Mouse (Mus musculus): ENCODE measurements at regions not wholly inside any gene's neighbourhood (a gene's known extent, or its start where the extent isn't known, plus 50 kb on each side); places are given as distances from the start of the nearest gene placed in this dataset.

- TF ChIP-seq POLR2A (IDR thresholded peaks at IDR 0.05; ENCODE audit: borderline replicate concordance, extremely low read depth, insufficient read depth, insufficient read length, poor library complexity, severe bottlenecking), result no peak
- no peak for TF ChIP-seq CTCF (IDR thresholded peaks at IDR 0.05; ENCODE audit: borderline replicate concordance, extremely low read depth, insufficient read depth, insufficient read length)
- DNase-seq (ENCODE audit: low read depth), result no peak
Measured at GRCm38 (mm10) chr11:45679293-45679673, 172.6 kb upstream of the Clint1 start.

GRCm38 (mm10) chr11:45685571-45685970 is 166.3 kb upstream of the Clint1 start:
- TF ChIP-seq POLR2A (IDR thresholded peaks at IDR 0.05; ENCODE audit: borderline replicate concordance, extremely low read depth, insufficient read depth, insufficient read length, poor library complexity, severe bottlenecking) (no peak), CTCF (IDR thresholded peaks at IDR 0.05; ENCODE audit: borderline replicate concordance, extremely low read depth, insufficient read depth, insufficient read length) (no peak)
- DNase-seq (ENCODE audit: low read depth), result no peak

- no peak for DNase-seq (ENCODE audit: low read depth)
- TF ChIP-seq POLR2A (IDR thresholded peaks at IDR 0.05; ENCODE audit: borderline replicate concordance, extremely low read depth, insufficient read depth, insufficient read length, poor library complexity, severe bottlenecking), result no peak
- no peak for TF ChIP-seq CTCF (IDR thresholded peaks at IDR 0.05; ENCODE audit: borderline replicate concordance, extremely low read depth, insufficient read depth, insufficient read length)
Measured at GRCm38 (mm10) chr11:45693206-45693605, 158.6 kb upstream of the Clint1 start.

GRCm38 (mm10) chr11:45701506-45701905 is 150.3 kb upstream of the Clint1 start:
- no peak for TF ChIP-seq POLR2A (IDR thresholded peaks at IDR 0.05; ENCODE audit: borderline replicate concordance, extremely low read depth, insufficient read depth, insufficient read length, poor library complexity, severe bottlenecking)
- TF ChIP-seq CTCF (IDR thresholded peaks at IDR 0.05; ENCODE audit: borderline replicate concordance, extremely low read depth, insufficient read depth, insufficient read length), result no peak

GRCm38 (mm10) chr11:45702916-45703315 is 148.9 kb upstream of the Clint1 start:
- TF ChIP-seq CTCF (IDR thresholded peaks at IDR 0.05; ENCODE audit: borderline replicate concordance, extremely low read depth, insufficient read depth, insufficient read length), result no peak
- no peak for TF ChIP-seq POLR2A (IDR thresholded peaks at IDR 0.05; ENCODE audit: borderline replicate concordance, extremely low read depth, insufficient read depth, insufficient read length, poor library complexity, severe bottlenecking)
- DNase-seq (ENCODE audit: low read depth), result no peak

More at GRCm38 (mm10) chr11:45701506-45701905, 150.3 kb upstream of the Clint1 start:
- peak; percentile 27 for DNase-seq (ENCODE audit: low read depth)

- no peak for DNase-seq (ENCODE audit: low read depth)
- peak; percentile 21; the same call in 1 of the 2 replicates for TF ChIP-seq CTCF (IDR thresholded peaks at IDR 0.05; ENCODE audit: borderline replicate concordance, extremely low read depth, insufficient read depth, insufficient read length)
- TF ChIP-seq POLR2A (IDR thresholded peaks at IDR 0.05; ENCODE audit: borderline replicate concordance, extremely low read depth, insufficient read depth, insufficient read length, poor library complexity, severe bottlenecking), result no peak
Measured at GRCm38 (mm10) chr11:45704411-45704810, 147.4 kb upstream of the Clint1 start.

GRCm38 (mm10) chr11:45718630-45719029 is 133.2 kb upstream of the Clint1 start:
- DNase-seq (ENCODE audit: low read depth), result no peak
- TF ChIP-seq POLR2A (IDR thresholded peaks at IDR 0.05; ENCODE audit: borderline replicate concordance, extremely low read depth, insufficient read depth, insufficient read length, poor library complexity, severe bottlenecking) (no peak), CTCF (IDR thresholded peaks at IDR 0.05; ENCODE audit: borderline replicate concordance, extremely low read depth, insufficient read depth, insufficient read length) (no peak)

- DNase-seq (ENCODE audit: low read depth), result no peak
- TF ChIP-seq CTCF (IDR thresholded peaks at IDR 0.05; ENCODE audit: borderline replicate concordance, extremely low read depth, insufficient read depth, insufficient read length) (no peak), POLR2A (IDR thresholded peaks at IDR 0.05; ENCODE audit: borderline replicate concordance, extremely low read depth, insufficient read depth, insufficient read length, poor library complexity, severe bottlenecking) (no peak)
Measured at GRCm38 (mm10) chr11:45719821-45720220, 132.0 kb upstream of the Clint1 start.

GRCm38 (mm10) chr11:45736561-45736960 is 115.3 kb upstream of the Clint1 start:
- TF ChIP-seq CTCF (IDR thresholded peaks at IDR 0.05; ENCODE audit: borderline replicate concordance, extremely low read depth, insufficient read depth, insufficient read length) (peak; percentile 45; the same call in 1 of the 2 replicates), POLR2A (IDR thresholded peaks at IDR 0.05; ENCODE audit: borderline replicate concordance, extremely low read depth, insufficient read depth, insufficient read length, poor library complexity, severe bottlenecking) (no peak)
- DNase-seq (ENCODE audit: low read depth), result peak; percentile 51

GRCm38 (mm10) chr11:45738331-45738730 is 113.5 kb upstream of the Clint1 start:
- no peak for DNase-seq (ENCODE audit: low read depth)

GRCm38 (mm10) chr11:45745941-45746340 is 105.9 kb upstream of the Clint1 start:
- TF ChIP-seq CTCF (IDR thresholded peaks at IDR 0.05; ENCODE audit: borderline replicate concordance, extremely low read depth, insufficient read depth, insufficient read length) (no peak), POLR2A (IDR thresholded peaks at IDR 0.05; ENCODE audit: borderline replicate concordance, extremely low read depth, insufficient read depth, insufficient read length, poor library complexity, severe bottlenecking) (no peak)
- DNase-seq (ENCODE audit: low read depth), result no peak

More at GRCm38 (mm10) chr11:45738331-45738730, 113.5 kb upstream of the Clint1 start:
- no peak for TF ChIP-seq POLR2A (IDR thresholded peaks at IDR 0.05; ENCODE audit: borderline replicate concordance, extremely low read depth, insufficient read depth, insufficient read length, poor library complexity, severe bottlenecking)
- TF ChIP-seq CTCF (IDR thresholded peaks at IDR 0.05; ENCODE audit: borderline replicate concordance, extremely low read depth, insufficient read depth, insufficient read length), result no peak

- TF ChIP-seq POLR2A (IDR thresholded peaks at IDR 0.05; ENCODE audit: borderline replicate concordance, extremely low read depth, insufficient read depth, insufficient read length, poor library complexity, severe bottlenecking), result no peak
- no peak for TF ChIP-seq CTCF (IDR thresholded peaks at IDR 0.05; ENCODE audit: borderline replicate concordance, extremely low read depth, insufficient read depth, insufficient read length)
- no peak for DNase-seq (ENCODE audit: low read depth)
Measured at GRCm38 (mm10) chr11:45750249-45750648, 101.6 kb upstream of the Clint1 start.

Measured in brain, embryonic 14.5 days (tissue).